Mouse (Mus musculus) cortical plate, adult 2 months (tissue): ENCODE data around the gene Gm5926.
"Not testable (repeated sequence)": the region's sequence is repeated elsewhere in the genome, so short reads cannot be mapped to it uniquely, and the experiment has no call there.

Experiments
- CTCF ChIP-seq: fragments of 200-500 bp; IDR thresholded peaks from 2 replicates; pipeline ENCODE4 v1.5.1; 2011; ENCODE audit warnings: mild to moderate bottlenecking, control low read depth, low read length; ENCODE audit not compliant: insufficient read depth; ENCODE audit errors: extremely low read depth
- POLR2A ChIP-seq: fragments of 200-500 bp; IDR thresholded peaks from 2 replicates; pipeline ENCODE4 v1.6.1; 2011; ENCODE audit warnings: mild to moderate bottlenecking, low read length, control low read depth; ENCODE audit not compliant: insufficient read depth; ENCODE audit errors: extremely low read depth

DNA sequence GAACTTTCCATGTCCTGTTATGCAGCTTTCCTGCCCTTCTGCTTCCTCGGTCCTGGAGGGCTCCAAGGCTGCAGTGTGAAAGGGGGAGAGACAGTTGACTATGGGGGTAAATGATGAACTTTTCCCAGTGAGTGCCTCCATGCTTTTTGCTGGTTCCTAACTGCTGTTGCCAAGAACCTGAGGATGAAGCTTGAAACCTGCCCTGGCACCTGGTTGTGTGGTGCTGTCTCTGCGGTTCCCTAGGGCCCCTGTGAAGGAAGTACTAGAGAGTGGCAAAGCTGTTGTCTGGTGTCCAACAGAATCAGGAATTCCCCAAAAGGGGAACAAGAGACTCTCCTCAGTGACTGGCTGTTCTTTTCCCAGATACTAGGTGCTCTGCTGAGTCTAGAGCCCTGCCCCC, 49.5 kb upstream of the Gm5926 start:
- TF ChIP-seq CTCF, POLR2A: not testable (repeated sequence)
